Mouse (Mus musculus): Measurements from ENCODE around the gene Gsc. TPM values are rescaled to one million over a fixed set of nuclear protein-coding genes. Genes with fewer than 3 reads are reported as not detected.

Gene Gsc
- polyA plus RNA-seq (2015; fragmentation: Nextera tagmentation; extraction: Ambion mirVana): not detected in 2 replicates

DNA sequence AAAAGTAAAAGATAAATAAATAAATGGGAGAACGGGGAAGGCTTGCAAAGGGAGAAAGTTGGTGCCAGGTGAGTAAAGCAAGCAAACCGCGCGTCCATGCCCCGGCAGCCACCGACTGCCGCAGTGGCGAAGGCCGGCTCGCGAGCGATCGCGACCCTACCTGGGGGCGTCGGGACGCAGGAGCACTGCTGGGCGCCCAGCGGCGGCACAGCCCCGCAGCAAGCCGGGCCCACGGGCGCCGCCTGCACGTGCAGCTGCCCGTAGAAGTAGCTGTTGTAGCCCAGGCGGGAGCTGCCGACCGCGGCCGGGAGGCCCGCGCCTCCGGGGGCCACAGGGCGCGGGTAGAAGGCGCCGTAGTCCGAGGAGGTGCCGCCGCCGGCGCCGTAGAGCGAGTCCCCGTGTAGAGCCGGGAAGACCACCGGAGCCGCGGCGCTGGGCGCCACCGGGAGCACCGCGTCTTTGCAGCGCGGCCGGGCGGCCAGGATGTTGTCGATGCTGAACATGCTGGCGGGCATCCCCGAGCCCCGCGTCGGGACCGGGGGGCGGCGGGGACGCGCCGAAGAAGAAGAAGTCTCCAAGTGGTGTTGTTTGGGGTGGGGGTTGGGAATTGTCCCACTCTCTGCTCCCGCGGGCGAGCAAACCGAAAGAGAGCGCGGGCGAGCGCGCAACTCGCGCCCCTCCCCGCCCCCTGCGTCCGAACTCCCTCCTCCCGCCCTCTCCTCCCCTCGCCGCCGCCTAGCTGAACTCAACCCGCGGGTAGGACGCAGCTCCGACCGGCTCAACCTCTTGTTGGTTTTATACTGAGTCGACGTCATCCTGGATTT is at the start of gene Gsc:
Gsc (minus strand) TSS at position 730 of the 824 bp plus-strand sequence.
- H3K4me3 ChIP-seq: peak within 1 kb of the TSS; percentile 39
- H3K36me3 ChIP-seq: no peaks in the 10 kb centered on the region
- H3K27ac ChIP-seq (replicated peaks): no peak within 1 kb of the TSS
- H3K9ac ChIP-seq: peak within 1 kb of the TSS; percentile 43; the same call in 1 of the 2 replicates
- ATAC-seq (ENCODE audit: low read depth): peak; percentile 45; the same call in 1 of the 2 replicates
- H3K4me1 ChIP-seq (replicated peaks): peaks cover 40% of the 10 kb centered on the region
- H3K9me3 ChIP-seq: no peaks in the 10 kb centered on the region
- peak within 1 kb of the TSS; percentile 64 for H3K4me2 ChIP-seq
- WGBS: under 1% methylated on average over 92 of the region's 97 CpGs
- H3K27me3 ChIP-seq: peaks cover 96% of the 10 kb centered on the region

DNA sequence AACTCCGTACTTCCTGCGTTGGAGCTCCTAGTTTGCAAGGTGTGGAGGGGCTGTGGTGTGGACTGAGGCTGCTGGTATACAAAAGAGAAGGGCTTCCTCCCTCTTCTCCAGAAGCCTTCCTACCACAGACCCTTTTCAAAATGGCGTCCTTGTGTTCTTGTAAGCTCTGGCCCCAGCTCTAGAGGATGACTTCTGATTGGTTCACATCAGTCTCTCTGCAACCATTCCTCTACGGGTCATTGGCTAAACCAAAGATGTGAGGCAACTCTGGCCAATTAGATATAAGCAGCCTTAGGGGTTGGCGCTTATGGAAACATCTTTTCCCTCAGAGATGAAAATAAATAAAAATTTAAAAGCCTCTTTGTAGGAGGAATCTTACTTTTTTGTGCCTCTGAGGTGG is 46.6 kb upstream of the Gsc start:
- Histone ChIP-seq H3K4me2 (no peak overlapping the region), H3K4me3 (no peak overlapping the region), H3K4me1 (replicated peaks) (no peaks in the 10 kb centered on the region), H3K27ac (replicated peaks) (no peak overlapping the region), H3K36me3 (no peaks in the 10 kb centered on the region), H3K27me3 (no peaks in the 10 kb centered on the region), H3K9me3 (peaks cover 5% of the 10 kb centered on the region), H3K9ac (no peak overlapping the region)
- no peak for ATAC-seq (ENCODE audit: low read depth)
- WGBS: 93% methylated on average over 5 of the region's 5 CpGs

GRCm38 (mm10) chr12:104507911-104508310 is 34.8 kb upstream of the Gsc start:
- H3K9me3 ChIP-seq: no peaks in the 10 kb centered on the region
- no peak overlapping the region for H3K27ac ChIP-seq (replicated peaks)
- no peak for ATAC-seq (ENCODE audit: low read depth)
- H3K4me1 ChIP-seq (replicated peaks): no peaks in the 10 kb centered on the region
- 37% methylated on average over 7 of the region's 7 CpGs for WGBS
- no peaks in the 10 kb centered on the region for H3K36me3 ChIP-seq
- H3K27me3 ChIP-seq: no peaks in the 10 kb centered on the region
- no peak overlapping the region for H3K9ac ChIP-seq
- H3K4me2 ChIP-seq: no peak overlapping the region
- no peak overlapping the region for H3K4me3 ChIP-seq

DNA sequence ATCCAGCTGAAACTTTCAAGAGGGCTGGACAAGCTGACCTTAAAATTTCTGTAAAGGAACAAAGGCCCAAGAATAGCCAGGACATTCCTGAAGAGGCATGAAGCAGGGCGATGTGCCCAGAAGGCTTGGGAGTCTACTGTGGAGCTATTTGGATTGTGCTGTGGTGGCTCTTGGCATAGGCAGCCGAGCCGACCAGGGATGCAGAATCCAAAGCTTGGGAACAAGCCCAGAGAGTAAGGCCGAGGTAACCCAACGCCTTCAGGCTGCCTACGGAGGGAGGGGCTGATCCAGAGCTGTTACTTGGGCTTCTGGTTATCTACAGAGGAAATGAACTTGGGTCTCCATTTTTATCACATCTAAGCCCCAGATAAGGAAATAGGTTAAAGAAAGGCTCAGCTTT is 18.9 kb upstream of the Gsc start:
- no peak overlapping the region for H3K4me3 ChIP-seq
- H3K27ac ChIP-seq (replicated peaks): no peak overlapping the region
- H3K36me3 ChIP-seq: no peaks in the 10 kb centered on the region
- no peaks in the 10 kb centered on the region for H3K27me3 ChIP-seq
- H3K9ac ChIP-seq: no peak overlapping the region
- no peaks in the 10 kb centered on the region for H3K9me3 ChIP-seq
- no peak overlapping the region for H3K4me2 ChIP-seq
- no peaks in the 10 kb centered on the region for H3K4me1 ChIP-seq (replicated peaks)
- 71% methylated on average over 6 of the region's 6 CpGs for WGBS
- no peak for ATAC-seq (ENCODE audit: low read depth)

DNA sequence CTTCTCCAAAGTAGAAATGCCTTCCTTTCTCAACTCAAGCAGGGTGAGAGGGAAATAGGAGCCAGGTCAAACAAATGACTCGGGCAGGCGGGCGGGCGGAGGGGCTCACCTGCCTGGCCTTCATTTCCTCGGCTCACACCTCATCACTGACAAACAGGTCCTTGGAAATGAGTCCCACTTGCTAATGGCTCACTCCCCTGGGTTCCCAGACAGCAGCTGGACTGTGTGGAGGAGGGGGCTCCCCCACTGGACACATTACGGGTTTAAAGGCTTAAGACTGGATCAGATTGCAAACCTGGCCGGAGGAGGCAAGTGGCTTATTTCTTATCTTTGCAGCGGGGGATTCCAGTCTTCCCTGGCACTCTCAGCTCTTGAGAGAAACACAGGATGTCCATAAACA is 13.1 kb upstream of the Gsc start:
- H3K4me2 ChIP-seq: no peak overlapping the region
- H3K27ac ChIP-seq (replicated peaks): no peak overlapping the region
- peaks cover 16% of the 10 kb centered on the region for H3K27me3 ChIP-seq
- H3K4me3 ChIP-seq: no peak overlapping the region
- WGBS: 65% methylated on average over 8 of the region's 8 CpGs
- no peak for ATAC-seq (ENCODE audit: low read depth)
- no peaks in the 10 kb centered on the region for H3K4me1 ChIP-seq (replicated peaks)
- H3K9ac ChIP-seq: no peak overlapping the region
- no peaks in the 10 kb centered on the region for H3K36me3 ChIP-seq
- H3K9me3 ChIP-seq: no peaks in the 10 kb centered on the region

DNA sequence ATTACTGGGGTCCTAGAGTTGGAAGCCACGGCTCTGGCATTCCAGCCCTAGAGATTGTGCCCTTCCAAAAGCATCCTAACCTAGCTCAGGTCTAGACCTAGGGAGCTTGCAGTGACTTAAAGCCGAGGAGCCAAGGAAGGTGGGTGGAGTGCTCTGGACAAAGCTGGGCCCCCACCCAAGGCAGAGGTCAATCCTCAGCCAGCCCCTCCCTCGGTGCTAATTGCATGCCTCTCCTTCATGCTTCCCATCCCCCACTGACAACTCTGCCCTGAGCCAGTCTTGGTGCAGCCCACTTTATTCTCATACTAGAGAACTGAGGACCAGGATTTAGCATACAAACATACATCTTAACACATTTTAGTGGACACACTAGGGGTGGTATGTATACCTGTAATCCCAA is 12.0 kb upstream of the Gsc start:
- Histone ChIP-seq H3K4me3 (no peak overlapping the region), H3K4me1 (replicated peaks) (no peaks in the 10 kb centered on the region), H3K27me3 (peaks cover 27% of the 10 kb centered on the region), H3K27ac (replicated peaks) (no peak overlapping the region), H3K36me3 (no peaks in the 10 kb centered on the region), H3K9ac (no peak overlapping the region), H3K9me3 (no peaks in the 10 kb centered on the region), H3K4me2 (no peak overlapping the region)
- ATAC-seq (ENCODE audit: low read depth): no peak
- WGBS: 21% methylated on average over 3 of the region's 3 CpGs

DNA sequence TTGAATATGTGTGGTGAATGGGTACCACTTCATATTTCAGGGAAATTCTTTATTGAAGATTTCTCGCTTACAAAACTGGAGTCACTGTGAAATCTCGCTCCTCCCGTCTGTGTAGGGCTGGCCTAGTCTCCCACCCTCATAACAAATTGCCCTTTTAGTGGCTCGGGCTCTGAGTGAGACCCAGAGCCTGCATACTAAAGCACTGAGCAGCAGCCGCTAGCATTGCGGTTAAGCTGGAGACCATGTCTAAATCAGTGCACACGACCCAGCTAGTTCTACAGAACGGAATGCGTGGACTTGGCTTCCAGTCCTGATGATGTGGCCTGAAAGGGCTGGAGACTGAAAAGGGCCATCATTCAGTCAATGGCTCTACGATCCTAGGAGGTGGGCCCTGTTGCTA is 7.9 kb upstream of the Gsc start:
- Histone ChIP-seq H3K27me3 (peaks cover 68% of the 10 kb centered on the region), H3K4me3 (no peak overlapping the region), H3K9me3 (no peaks in the 10 kb centered on the region), H3K36me3 (no peaks in the 10 kb centered on the region), H3K9ac (no peak overlapping the region), H3K4me2 (no peak overlapping the region), H3K4me1 (replicated peaks) (peaks cover 5% of the 10 kb centered on the region; the same call in 1 of the 2 replicates), H3K27ac (replicated peaks) (no peak overlapping the region)
- 39% methylated on average over 10 of the region's 10 CpGs for WGBS
- no peak for ATAC-seq (ENCODE audit: low read depth)

- no peak for ATAC-seq (ENCODE audit: low read depth)
- H3K27me3 ChIP-seq: peaks cover 85% of the 10 kb centered on the region
- 3% methylated on average over 4 of the region's 4 CpGs for WGBS
Observed at GRCm38 (mm10) chr12:104478193-104478592, 5.1 kb upstream of the Gsc start.

DNA sequence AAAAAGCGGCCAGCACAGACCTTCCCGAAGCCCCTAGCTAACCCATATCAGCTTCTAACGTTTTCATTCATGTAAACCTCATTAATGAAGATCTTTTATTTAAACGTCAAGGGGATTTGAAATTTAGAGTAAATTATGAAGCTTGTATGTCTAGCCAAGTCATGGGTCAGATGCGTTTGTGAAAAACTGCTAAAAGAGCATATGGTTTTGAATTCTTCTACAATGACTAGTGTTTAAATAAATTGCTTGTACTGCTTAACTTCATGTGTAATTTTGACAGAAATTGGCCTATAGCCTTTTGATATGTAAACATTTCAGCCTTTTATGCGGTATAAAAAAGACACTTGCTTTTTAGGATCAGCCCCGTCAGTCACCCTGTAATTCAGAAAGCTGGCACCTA is 4.4 kb upstream of the Gsc start:
- H3K4me2 ChIP-seq: no peak overlapping the region
- 4% methylated on average over 7 of the region's 7 CpGs for WGBS
- no peak overlapping the region for H3K9ac ChIP-seq
- H3K27ac ChIP-seq (replicated peaks): no peak overlapping the region
- H3K36me3 ChIP-seq: no peaks in the 10 kb centered on the region
- ATAC-seq (ENCODE audit: low read depth): no peak
- H3K9me3 ChIP-seq: no peaks in the 10 kb centered on the region
- H3K4me1 ChIP-seq (replicated peaks): peaks cover 26% of the 10 kb centered on the region
- H3K4me3 ChIP-seq: no peak overlapping the region
- H3K27me3 ChIP-seq: peaks cover 88% of the 10 kb centered on the region

More at GRCm38 (mm10) chr12:104478193-104478592, 5.1 kb upstream of the Gsc start:
- H3K9ac ChIP-seq: no peak overlapping the region
- H3K4me3 ChIP-seq: no peak overlapping the region
- no peak overlapping the region for H3K27ac ChIP-seq (replicated peaks)
- no peak overlapping the region for H3K4me2 ChIP-seq
- no peaks in the 10 kb centered on the region for H3K36me3 ChIP-seq
- no peaks in the 10 kb centered on the region for H3K9me3 ChIP-seq
- H3K4me1 ChIP-seq (replicated peaks): peaks cover 19% of the 10 kb centered on the region

GRCm38 (mm10) chr12:104477066-104477465 is 3.9 kb upstream of the Gsc start:
- no peaks in the 10 kb centered on the region for H3K9me3 ChIP-seq
- no peak overlapping the region for H3K27ac ChIP-seq (replicated peaks)
- H3K27me3 ChIP-seq: peaks cover 92% of the 10 kb centered on the region
- H3K4me3 ChIP-seq: no peak overlapping the region
- H3K9ac ChIP-seq: no peak overlapping the region
- no peak overlapping the region for H3K4me2 ChIP-seq
- H3K36me3 ChIP-seq: no peaks in the 10 kb centered on the region
- WGBS: 2% methylated on average over 12 of the region's 12 CpGs
- no peak for ATAC-seq (ENCODE audit: low read depth)
- H3K4me1 ChIP-seq (replicated peaks): peaks cover 30% of the 10 kb centered on the region

DNA sequence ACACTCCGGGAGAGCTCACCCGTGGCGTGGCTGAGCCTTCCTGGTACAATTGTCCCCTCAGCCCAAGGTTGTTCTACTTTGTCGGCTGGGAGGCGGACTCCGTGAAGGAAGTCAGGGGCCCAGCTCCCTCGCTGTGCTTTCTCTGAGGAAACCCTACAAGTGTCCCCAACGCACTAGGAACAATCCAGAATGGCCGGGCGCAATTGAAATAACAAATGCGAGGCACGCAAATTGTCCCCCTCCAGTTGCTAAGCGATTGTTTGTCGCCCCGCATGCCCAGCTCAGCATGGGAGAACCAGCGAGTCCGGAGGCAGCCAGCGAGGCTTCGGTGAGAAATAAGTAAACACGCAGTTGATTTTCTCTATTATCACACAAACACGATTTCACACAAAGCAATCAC is 2.8 kb upstream of the Gsc start:
- Histone ChIP-seq H3K27ac (replicated peaks) (no peak overlapping the region), H3K4me1 (replicated peaks) (peaks cover 40% of the 10 kb centered on the region), H3K27me3 (peaks cover 97% of the 10 kb centered on the region), H3K9me3 (no peaks in the 10 kb centered on the region), H3K4me2 (no peak overlapping the region), H3K36me3 (no peaks in the 10 kb centered on the region), H3K4me3 (no peak overlapping the region), H3K9ac (no peak overlapping the region)
- WGBS: under 1% methylated on average over 21 of the region's 21 CpGs
- ATAC-seq (ENCODE audit: low read depth): no peak

DNA sequence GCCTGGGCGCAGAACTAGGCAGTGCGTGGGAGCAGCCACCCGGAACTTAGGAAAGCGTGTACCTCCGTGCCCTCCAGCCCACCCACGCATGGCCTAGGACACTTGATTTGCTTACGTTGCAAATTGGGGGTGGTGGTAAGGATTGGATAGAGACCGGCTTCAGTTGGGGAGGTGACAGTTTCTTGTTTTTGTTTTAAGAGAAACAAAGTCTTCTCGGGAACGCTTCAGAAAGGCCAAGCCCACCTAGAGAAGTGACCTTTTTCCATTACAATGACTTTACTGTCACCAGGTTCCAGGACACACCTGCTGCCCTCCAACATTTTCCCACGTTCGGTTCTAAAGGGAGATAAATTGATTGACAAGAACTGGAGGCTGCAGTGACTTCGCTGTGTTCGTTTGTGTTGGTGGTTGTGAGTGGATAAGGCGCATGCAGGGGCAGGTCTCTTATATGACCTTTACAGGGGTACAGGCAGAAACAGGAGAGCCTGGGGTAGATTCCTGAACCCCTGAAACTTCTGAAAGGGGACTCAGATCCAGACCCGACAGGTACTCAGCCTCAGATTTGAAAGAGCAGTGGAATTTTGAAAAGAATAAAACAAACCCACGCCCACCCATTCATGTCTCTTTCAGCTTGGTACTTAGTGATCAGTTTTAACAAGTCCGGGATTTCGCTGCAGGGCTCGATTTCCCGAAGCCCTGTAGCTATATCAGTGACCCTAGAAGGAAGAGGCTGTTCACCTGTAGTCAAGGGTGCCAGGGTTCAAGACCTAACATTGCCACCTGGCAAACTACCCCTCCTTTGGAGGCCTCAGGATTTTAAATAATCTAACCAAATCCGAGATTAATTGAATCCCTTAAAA is 2.0 kb upstream of the Gsc start:
- H3K4me3 ChIP-seq: no peak overlapping the region
- no peak for ATAC-seq (ENCODE audit: low read depth)
- peaks cover 40% of the 10 kb centered on the region for H3K4me1 ChIP-seq (replicated peaks)
- H3K36me3 ChIP-seq: no peaks in the 10 kb centered on the region
- no peak overlapping the region for H3K9ac ChIP-seq
- peaks cover 97% of the 10 kb centered on the region for H3K27me3 ChIP-seq
- H3K27ac ChIP-seq (replicated peaks): no peak overlapping the region
- H3K9me3 ChIP-seq: no peaks in the 10 kb centered on the region
- H3K4me2 ChIP-seq: no peak overlapping the region
- WGBS: 1% methylated on average over 22 of the region's 22 CpGs

Measured in neural tube, embryonic 13.5 days (tissue).